Mouse (Mus musculus) erythroblast, embryonic 14.5 days (primary cell): Measurements from ENCODE around the gene Tyms.

Experiments used
- GATA1 ChIP-seq: IDR thresholded peaks from 2 replicates; pipeline ENCODE4 v1.6.1; 2012; ENCODE audit warnings: low read length, inconsistent platforms, mixed read lengths
- TAL1 ChIP-seq: IDR thresholded peaks from 3 replicates; pipeline ENCODE4 v1.6.1; 2012; ENCODE audit warnings: low read length, inconsistent platforms, mixed read lengths

GRCm38 (mm10) chr5:30110371-30111060 is 37.1 kb upstream of the Tyms start:
- TF ChIP-seq GATA1 (no peak), TAL1 (no peak)
